Mouse (Mus musculus): ENCODE data around the gene Paqr3. TPM values are rescaled to one million over a fixed set of nuclear protein-coding genes. Genes with fewer than 3 reads are reported as not detected.

Paqr3 gene
- total RNA-seq (2012; rRNA removed) (3.8 and 6.1 TPM in 2 replicates), total RNA-seq (2014; rRNA removed) (3.4 and 3.7 TPM in 2 replicates), polyA plus RNA-seq (2012; ENCODE audit: insufficient read length, low read depth) (4.2 and 5.6 TPM in 2 replicates)

DNA sequence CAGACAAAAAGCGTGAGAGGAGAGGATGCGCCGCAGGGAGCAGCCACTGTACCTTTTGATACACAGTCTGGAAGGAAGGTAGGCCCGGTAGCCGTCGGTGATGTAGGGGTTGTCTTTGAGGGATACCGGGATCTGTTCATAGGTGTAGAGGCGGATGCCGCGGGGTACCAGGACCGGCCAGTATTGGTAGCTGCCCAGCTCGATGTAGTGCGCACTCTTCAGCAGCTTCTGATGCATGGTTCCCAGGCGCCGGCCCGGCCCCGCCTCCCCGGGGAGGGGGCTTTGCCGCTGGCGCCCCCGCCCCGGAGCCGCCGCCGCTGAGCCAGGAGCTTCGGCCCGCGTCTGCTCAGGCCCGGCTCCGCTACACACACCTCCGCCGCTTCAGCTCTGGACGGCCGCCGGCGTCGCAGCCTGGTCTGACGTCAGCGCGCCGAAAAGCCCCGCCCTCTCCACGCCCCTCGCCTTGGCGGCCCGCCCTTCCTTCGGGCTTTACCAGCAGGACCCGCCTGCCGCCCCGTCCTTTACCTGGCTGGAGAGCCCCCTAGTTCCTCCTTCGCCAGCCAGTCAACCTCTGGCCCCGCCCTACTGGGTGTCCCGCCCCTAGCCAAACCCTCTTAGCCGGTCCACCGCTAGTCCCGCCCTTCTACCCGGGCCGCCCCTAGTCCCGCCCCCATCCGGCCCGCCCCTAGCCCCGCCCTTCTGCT lies at the start of gene Paqr3:
Gene Paqr3 (minus strand): TSS at position 390 of the 704 bp plus-strand sequence.
- DNase-seq (ENCODE audit: extremely low read depth), result peak; percentile 95
- TF ChIP-seq ELF1 (IDR thresholded peaks at IDR 0.05; ENCODE audit: low read depth, low read length) (peak; percentile 74), ZC3H11A (IDR thresholded peaks at IDR 0.05; ENCODE audit: low read depth, low read length) (no peak), BHLHE40 (IDR thresholded peaks at IDR 0.05; ENCODE audit: low read depth, low read length) (no peak), TCF12 (IDR thresholded peaks at IDR 0.05; ENCODE audit: low read depth, low read length) (peak; percentile 50; the same call in 1 of the 2 replicates), ZKSCAN1 (IDR thresholded peaks at IDR 0.05; ENCODE audit: borderline replicate concordance, low read depth, low read length) (no peak), CHD1 (IDR thresholded peaks at IDR 0.05; ENCODE audit: low read depth, low read length) (no peak), RCOR1 (conservative IDR thresholded peaks at IDR 0.05; ENCODE audit: low read depth, low read length) (no peak), E2F4 (IDR thresholded peaks at IDR 0.05; ENCODE audit: insufficient replicate concordance, low read depth, low read length) (no peak), NRF1 (IDR thresholded peaks at IDR 0.05; ENCODE audit: low read depth, low read length) (peak; percentile 46; the same call in 1 of the 2 replicates), JUN (IDR thresholded peaks at IDR 0.05; ENCODE audit: insufficient read depth, low read depth, low read length) (no peak), NELFE (IDR thresholded peaks at IDR 0.05; ENCODE audit: low read depth, low read length) (peak; percentile 68), POLR2A (IDR thresholded peaks at IDR 0.05; ENCODE audit: low read depth, low read length) (peak; percentile 63), UBTF (IDR thresholded peaks at IDR 0.05; ENCODE audit: low read depth, low read length) (no peak), MYC (IDR thresholded peaks at IDR 0.05; ENCODE audit: low read depth, low read length) (no peak), MXI1 (IDR thresholded peaks at IDR 0.05; ENCODE audit: low read depth, low read length) (peak; percentile 61; the same call in 1 of the 2 replicates), ETS1 (conservative IDR thresholded peaks at IDR 0.05; ENCODE audit: low read depth, low read length) (no peak), ZMIZ1 (IDR thresholded peaks at IDR 0.05; ENCODE audit: low read depth, low read length) (peak; percentile 55; the same call in 1 of the 2 replicates), MAZ (IDR thresholded peaks at IDR 0.05; ENCODE audit: low read depth, low read length) (no peak), MAX (IDR thresholded peaks at IDR 0.05; ENCODE audit: low read length) (no peak), TBP (conservative IDR thresholded peaks at IDR 0.05; ENCODE audit: low read depth, low read length) (no peak), KAT2A (IDR thresholded peaks at IDR 0.05; ENCODE audit: insufficient replicate concordance, low read length) (no peak), HCFC1 (IDR thresholded peaks at IDR 0.05; ENCODE audit: low read depth, low read length) (peak; percentile 58), SIN3A (IDR thresholded peaks at IDR 0.05; ENCODE audit: low read length) (peak; percentile 47; the same call in 1 of the 2 replicates)
- dilution Hi-C loops (cut with MboI; ENCODE audit: extremely low pct_ligation_motif_present, extremely low pct_unique_long_range_greater_than_20kb, low sequenced_read_pairs), result no loop called here
- Histone ChIP-seq H3K79me2 (replicated peaks; ENCODE audit: control insufficient read depth, extremely low read depth, insufficient read depth, poor library complexity, severe bottlenecking) (no peaks in the 10 kb centered on the region), H3K27ac (ENCODE audit: insufficient read depth, low read depth) (no peak within 1 kb of the TSS), H3K36me3 (replicated peaks in 1 of 2; ENCODE audit: control insufficient read depth in 1 of 2, insufficient read depth in 1 of 2, low read length in 1 of 2) (peaks cover 5 to 12% of the 10 kb centered on the region in 2 experiments), H3K4me3 (replicated peaks in 1 of 3; ENCODE audit: low read depth in 2 of 3, low read length in 2 of 3, poor library complexity in 1 of 3) (peak within 1 kb of the TSS; percentile 60 to 80 (median 71)), H3K9me3 (replicated peaks; ENCODE audit: low read length) (no peaks in the 10 kb centered on the region), H3K9ac (ENCODE audit: insufficient read depth, low read depth) (peak within 1 kb of the TSS; percentile 65), H3K27me3 (replicated peaks) (peaks cover 2% of the 10 kb centered on the region), H3K4me2 (ENCODE audit: insufficient read depth, low read depth, poor library complexity, severe bottlenecking) (peak within 1 kb of the TSS; percentile 78), H3K4me1 (ENCODE audit: control insufficient read depth in 1 of 2, insufficient read depth in 2 of 2) (peaks cover 3 to 11% of the 10 kb centered on the region in 2 experiments; a peak in 3 of 4 replicates)
- in situ Hi-C loops (cut with MboI; ENCODE audit: low pct_ligation_motif_present, low pct_unique_long_range_greater_than_20kb, low sequenced_read_pairs), result no loop called here

All from CH12.LX (cell line).